Mouse (Mus musculus) fibroblast of lung, adult 2 months (primary cell): Measurements from ENCODE around the gene Sept12.

ENCODE experiments used
- DNase-seq: peaks from one replicate; pipeline ENCODE4 v3.0.0-alpha.2; 2011; ENCODE audit warnings: low read depth

Gene Sept12

GRCm38 (mm10) chr16:4997553-4997952 lies at the start of gene Sept12:
Sept12 (minus strand) TSS chr16:4997852.
- DNase-seq = no peak

GRCm38 (mm10) chr16:5045322-5045721 lies 47.7 kb upstream of the Sept12 start:
- DNase-seq = no peak

- no peak for DNase-seq
These were observed 39.1 kb upstream of the Sept12 start for GRCm38 (mm10) chr16:5036649-5037234.

GRCm38 (mm10) chr16:5035591-5035990 lies 37.9 kb upstream of the Sept12 start:
- no peak for DNase-seq

- DNase-seq = no peak
These were observed 32.2 kb upstream of the Sept12 start for GRCm38 (mm10) chr16:5029847-5030246.

GRCm38 (mm10) chr16:5024021-5024420 lies 26.4 kb upstream of the Sept12 start:
- no peak for DNase-seq

- DNase-seq = no peak
These were observed 16.9 kb upstream of the Sept12 start for GRCm38 (mm10) chr16:5014578-5014977.

GRCm38 (mm10) chr16:5013054-5013838 lies 15.6 kb upstream of the Sept12 start, which contains the start of gene Rogdi:
Rogdi (minus strand) TSS chr16:5013553.
- peak; percentile 99 for DNase-seq

GRCm38 (mm10) chr16:5012036-5013005 lies 14.7 kb upstream of the Sept12 start:
- DNase-seq = no peak

- DNase-seq = no peak
These were observed 13.6 kb upstream of the Sept12 start for GRCm38 (mm10) chr16:5011285-5011684.

GRCm38 (mm10) chr16:5010371-5010935 lies 12.8 kb upstream of the Sept12 start:
- no peak for DNase-seq

- no peak for DNase-seq
These were observed 10.4 kb upstream of the Sept12 start for GRCm38 (mm10) chr16:5008076-5008475.

- no peak for DNase-seq
These were observed 9.8 kb upstream of the Sept12 start for GRCm38 (mm10) chr16:5007492-5007891.

GRCm38 (mm10) chr16:5007067-5007466 lies 9.4 kb upstream of the Sept12 start, which contains the start of gene Smim22:
Smim22 (plus strand) TSS chr16:5007288.
- no peak for DNase-seq

GRCm38 (mm10) chr16:5000611-5001010 lies 3.0 kb upstream of the Sept12 start:
- no peak for DNase-seq

- no peak for DNase-seq
These were observed 1.3 kb upstream of the Sept12 start for GRCm38 (mm10) chr16:4998984-4999383.

- DNase-seq = no peak
These were observed 4.4 kb downstream of the Sept12 start for GRCm38 (mm10) chr16:4993276-4993675.

GRCm38 (mm10) chr16:4984717-4985116 lies 12.9 kb downstream of the Sept12 start:
- DNase-seq = no peak

GRCm38 (mm10) chr16:4979755-4980380 lies 17.8 kb downstream of the Sept12 start:
- no peak for DNase-seq

- peak; percentile 24 for DNase-seq
These were observed 19.2 kb downstream of the Sept12 start for GRCm38 (mm10) chr16:4978275-4979051.

- no peak for DNase-seq
These were observed 21.5 kb downstream of the Sept12 start for GRCm38 (mm10) chr16:4976180-4976579.
